Mouse (Mus musculus): ENCODE results near the gene Ndufa9. TPM values are rescaled to one million over a fixed set of nuclear protein-coding genes. Genes with fewer than 3 reads are reported as not detected.

Gene Ndufa9
- total RNA-seq, 4 experiments from 2014 or later: 161 to 212 (median 180) TPM

Other genes starting within 250 kb of the Ndufa9 start
- gene Kcna1, start 202.8 kb downstream of the Ndufa9 start, total RNA-seq (2022): 1 to 10 TPM in 2 of 4 experiments, under 1 TPM in 2; 0.80 to 1.2 (median 0.97) TPM
- gene Kcna6, start 108.5 kb downstream of the Ndufa9 start, total RNA-seq (2022): 1 to 10 TPM in 2 of 4 experiments, under 1 TPM in 2; 0.59 to 1.9 (median 1.3) TPM
- gene Akap3, start 4.0 kb upstream of the Ndufa9 start, total RNA-seq (2022): not detected
- not detected for gene Dyrk4, start 72.7 kb upstream of the Ndufa9 start, total RNA-seq (2022)
- gene Rad51ap1, start 90.5 kb upstream of the Ndufa9 start, total RNA-seq (2022): 1 to 10 TPM in 2 of 4 experiments, under 1 TPM in 2; 0.73 to 2.3 (median 1.0) TPM
- 10 to 100 TPM; 20.2 to 31.5 (median 26.1) TPM for gene D6Wsu163e, start 90.8 kb upstream of the Ndufa9 start, total RNA-seq (2022)
- gene Fgf6, start 166.4 kb upstream of the Ndufa9 start, total RNA-seq (2022): not detected
- gene Fgf23, start 223.8 kb upstream of the Ndufa9 start, total RNA-seq (2022): not detected